Mouse (Mus musculus) spleen, adult 18-20 months (tissue): ENCODE data around the gene Accs.

Experiments
- DNase-seq, 2 experiments: peaks; one replicate each; pipeline ENCODE4 v3.0.0; 2022; ENCODE audit warnings: mixed read lengths in 2 of 2

Gene Accs

GRCm38 (mm10) chr2:93790798-93791345 lies 58.9 kb downstream of the Accs start:
- DNase-seq = no peak

GRCm38 (mm10) chr2:93788557-93788956 lies 61.2 kb downstream of the Accs start:
- no peak for DNase-seq

- DNase-seq = peak in 1 of 2 experiments; percentile 56
These were observed 63.6 kb downstream of the Accs start for GRCm38 (mm10) chr2:93786175-93786574.

GRCm38 (mm10) chr2:93785432-93785798 lies 64.3 kb downstream of the Accs start:
- DNase-seq = no peak

- no peak for DNase-seq
These were observed 64.9 kb downstream of the Accs start for GRCm38 (mm10) chr2:93784721-93785431.

GRCm38 (mm10) chr2:93783926-93784539 lies 65.7 kb downstream of the Accs start:
- no peak for DNase-seq
